Mouse (Mus musculus) lung, adult 2 months (tissue): ENCODE data around the gene Myh11.
A peak's percentile ranks its signal among the peaks of the same experiment; 100 is the strongest.

ENCODE experiments used
- CTCF ChIP-seq: fragments of 200-500 bp; IDR thresholded peaks from 2 replicates; pipeline ENCODE4 v1.5.1; 2011; ENCODE audit warnings: mild to moderate bottlenecking, low read length, control low read depth; ENCODE audit not compliant: insufficient read depth
- POLR2A ChIP-seq: fragments of 200-500 bp; IDR thresholded peaks from 2 replicates; pipeline ENCODE4 v1.6.1; 2011; ENCODE audit warnings: low read depth, mild to moderate bottlenecking, control low read depth, low read length, borderline replicate concordance; ENCODE audit errors: extremely low read depth

- TF ChIP-seq POLR2A, result no peak
- peak; percentile 61 for TF ChIP-seq CTCF
These were observed 20.2 kb upstream of the Myh11 start for GRCm38 (mm10) chr16:14311371-14311770.
